Mouse (Mus musculus): ENCODE measurements around the gene Pla2g2e.
"Not testable (repeated sequence)": the region's sequence is repeated elsewhere in the genome, so short reads cannot be mapped to it uniquely, and the experiment has no call there.

Gene Pla2g2e

GRCm38 (mm10) chr4:138877731-138878130 is at the start of gene Pla2g2e:
Gene Pla2g2e (plus strand): TSS chr4:138877942.
- DNase-seq (ENCODE audit: low spot score in 2 of 2): no peak

DNA sequence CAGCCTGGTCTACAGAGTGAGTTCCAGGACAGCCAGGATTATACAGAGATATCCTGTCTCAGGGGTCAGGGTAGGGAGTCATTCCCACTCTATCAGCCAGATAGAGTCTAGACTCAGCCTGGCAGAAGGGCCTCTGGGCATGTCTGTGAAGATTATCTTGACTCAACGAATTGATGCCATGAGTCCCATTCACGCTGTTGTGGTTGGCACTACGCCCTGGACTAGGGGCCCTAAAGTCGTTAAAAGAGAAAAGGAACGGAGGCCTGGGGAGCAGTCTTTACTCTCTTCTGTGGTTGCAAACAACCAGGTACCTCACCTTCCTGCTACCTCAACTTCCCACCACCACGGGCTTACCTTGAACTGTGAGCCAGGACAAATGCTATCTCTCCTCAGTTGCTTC is 37.9 kb upstream of the Pla2g2e start:
- DNase-seq (ENCODE audit: low spot score in 2 of 2): no peak

DNA sequence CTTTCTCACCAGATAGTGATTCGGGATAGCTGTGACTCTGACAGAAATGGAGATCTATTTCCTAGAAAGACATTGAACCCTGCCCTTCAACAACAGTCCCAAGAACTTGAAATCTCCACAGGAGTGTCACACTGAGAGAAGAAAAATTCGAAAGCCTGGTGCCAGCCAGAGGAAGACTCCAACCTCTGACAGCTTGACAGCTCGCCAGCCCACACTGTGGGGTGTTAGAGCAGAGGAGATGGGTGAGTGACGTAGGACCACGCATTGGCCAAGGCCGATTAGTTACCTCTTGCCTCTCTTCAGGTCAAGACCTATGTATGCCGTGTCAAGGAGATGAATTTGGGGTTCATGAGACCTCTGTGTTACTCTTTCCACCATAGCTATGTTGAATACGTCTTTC is 37.0 kb upstream of the Pla2g2e start:
- no peak for DNase-seq (ENCODE audit: low spot score in 2 of 2)

GRCm38 (mm10) chr4:138841386-138841785 is 36.4 kb upstream of the Pla2g2e start:
- peak in 1 of 2 experiments; percentile 71 for DNase-seq (ENCODE audit: low spot score in 2 of 2)

DNA sequence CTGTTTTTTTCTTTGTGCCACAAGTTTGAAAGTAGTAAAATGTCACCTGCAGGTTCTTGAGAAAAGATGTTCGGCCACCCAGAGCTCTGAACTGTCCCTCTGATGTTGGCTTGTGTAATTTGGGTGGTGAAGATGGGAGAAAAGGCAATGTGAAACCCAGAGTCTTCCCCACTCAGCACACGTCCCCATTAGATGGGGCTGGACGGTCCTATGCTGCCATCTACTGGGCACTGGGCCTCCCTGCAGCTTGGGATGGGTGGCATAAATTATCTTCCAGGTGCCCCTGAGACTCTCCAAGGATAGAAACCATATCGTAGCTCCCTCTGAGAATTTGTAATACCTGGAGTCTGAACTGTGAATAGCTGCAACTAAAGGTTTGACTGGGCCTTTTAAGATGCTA is 26.3 kb upstream of the Pla2g2e start:
- peak; percentile 70 to 83 for DNase-seq (ENCODE audit: low spot score in 2 of 2)

GRCm38 (mm10) chr4:138852961-138853360 is 24.8 kb upstream of the Pla2g2e start:
- no peak for DNase-seq (ENCODE audit: low spot score in 2 of 2)

DNA sequence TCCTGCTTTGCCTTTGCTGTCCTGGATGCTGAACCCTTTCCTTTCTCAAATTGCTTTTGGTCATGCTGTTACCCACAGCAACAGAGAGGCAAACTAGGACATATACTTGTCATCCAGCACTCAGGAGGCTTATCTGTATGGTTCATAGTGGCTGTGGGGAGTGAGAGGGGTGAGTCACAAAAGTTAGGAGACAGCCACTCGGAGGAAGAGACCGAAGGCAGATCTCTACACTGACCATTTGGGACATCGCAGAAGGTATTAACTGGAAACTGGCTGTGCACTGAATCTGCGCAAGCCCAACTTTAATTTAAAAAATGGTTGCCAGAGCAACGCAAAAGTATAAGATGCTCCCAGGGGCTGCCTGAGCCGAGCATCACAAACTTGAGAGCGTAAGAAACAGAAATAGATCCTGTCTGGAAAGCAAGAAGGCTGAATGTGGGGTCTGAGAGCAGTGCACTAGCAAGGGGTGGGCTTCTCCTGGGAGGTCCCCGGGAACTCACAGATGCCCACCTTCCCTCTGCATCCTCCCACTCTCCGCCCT is 22.6 kb upstream of the Pla2g2e start:
- DNase-seq (ENCODE audit: low spot score in 2 of 2): no peak

DNA sequence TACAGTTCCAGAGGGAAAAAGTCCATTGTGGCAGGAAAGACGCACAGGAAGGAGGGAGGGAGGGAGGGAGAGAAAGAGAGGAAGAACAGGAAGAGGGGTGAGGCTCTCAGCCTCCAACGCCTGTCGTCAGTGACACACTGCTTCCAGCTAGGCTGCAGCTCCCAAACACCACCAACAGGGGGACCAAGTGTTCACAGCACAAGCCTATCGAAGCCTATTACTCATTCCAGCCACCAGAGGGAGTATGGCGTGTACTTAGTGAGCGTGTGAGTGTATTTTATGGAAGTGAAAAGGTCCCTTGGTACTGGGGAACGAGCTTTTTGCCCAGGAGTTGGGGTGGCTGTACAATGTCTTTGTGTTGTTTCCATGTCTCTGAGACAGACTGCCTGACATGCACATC is 21.3 kb upstream of the Pla2g2e start:
- peak in 1 of 2 experiments; percentile 76 for DNase-seq (ENCODE audit: low spot score in 2 of 2)

DNA sequence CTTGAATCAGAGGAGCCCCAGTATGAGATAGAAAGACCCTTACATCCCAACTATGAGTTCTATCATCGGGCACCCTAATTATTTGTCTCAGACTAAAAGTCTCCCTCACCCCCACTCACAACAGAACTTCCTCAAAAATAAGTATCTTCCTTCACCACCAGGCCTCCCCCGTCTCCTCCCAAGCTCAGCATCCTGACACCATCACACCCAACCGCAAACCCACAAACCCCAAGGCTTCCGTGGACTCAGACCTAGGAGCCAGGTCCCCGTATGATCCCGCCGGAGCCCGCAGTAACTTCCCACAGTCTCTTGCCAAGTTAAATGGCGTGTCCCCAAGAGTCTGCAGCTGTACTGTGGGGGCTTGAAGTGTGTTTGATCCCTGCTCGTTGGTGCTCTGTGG is 20.2 kb upstream of the Pla2g2e start:
- DNase-seq (ENCODE audit: low spot score in 2 of 2): no peak

GRCm38 (mm10) chr4:138858446-138858845 is 19.3 kb upstream of the Pla2g2e start:
- no peak for DNase-seq (ENCODE audit: low spot score in 2 of 2)

GRCm38 (mm10) chr4:138859245-138859644 is 18.5 kb upstream of the Pla2g2e start:
- DNase-seq (ENCODE audit: low spot score in 2 of 2): peak in 1 of 2 experiments; percentile 46

GRCm38 (mm10) chr4:138859728-138860127 is 18.0 kb upstream of the Pla2g2e start:
- peak; percentile 78 to 89 for DNase-seq (ENCODE audit: low spot score in 2 of 2)

GRCm38 (mm10) chr4:138863344-138863998 is 14.3 kb upstream of the Pla2g2e start, which contains the start of gene Pla2g5:
Gene Pla2g5 (minus strand): TSS chr4:138863482.
- DNase-seq (ENCODE audit: low spot score in 2 of 2): no peak

- DNase-seq (ENCODE audit: low spot score in 2 of 2): no peak
These were observed 12.7 kb upstream of the Pla2g2e start for GRCm38 (mm10) chr4:138865092-138865491.

DNA sequence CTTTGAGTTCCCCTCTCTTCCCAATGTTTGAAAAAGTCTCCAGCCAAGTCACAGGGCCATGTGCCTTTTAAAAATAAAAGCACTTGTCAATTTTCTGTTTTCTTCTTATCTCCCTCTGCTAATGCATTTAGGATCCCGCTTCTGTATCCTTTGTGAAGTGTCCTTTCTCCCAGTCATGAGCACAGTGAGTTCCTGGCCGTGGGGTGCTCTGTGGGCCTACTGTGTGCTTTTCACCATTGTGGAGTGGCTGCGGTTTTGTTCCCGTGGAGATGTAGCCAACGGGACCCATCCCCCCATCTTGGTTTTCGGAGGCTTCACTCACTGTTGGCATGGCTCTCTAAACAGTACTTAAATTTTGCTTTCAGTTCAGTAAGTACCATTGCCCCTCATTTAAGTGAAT is 11.8 kb upstream of the Pla2g2e start:
- DNase-seq (ENCODE audit: low spot score in 2 of 2): no peak

DNA sequence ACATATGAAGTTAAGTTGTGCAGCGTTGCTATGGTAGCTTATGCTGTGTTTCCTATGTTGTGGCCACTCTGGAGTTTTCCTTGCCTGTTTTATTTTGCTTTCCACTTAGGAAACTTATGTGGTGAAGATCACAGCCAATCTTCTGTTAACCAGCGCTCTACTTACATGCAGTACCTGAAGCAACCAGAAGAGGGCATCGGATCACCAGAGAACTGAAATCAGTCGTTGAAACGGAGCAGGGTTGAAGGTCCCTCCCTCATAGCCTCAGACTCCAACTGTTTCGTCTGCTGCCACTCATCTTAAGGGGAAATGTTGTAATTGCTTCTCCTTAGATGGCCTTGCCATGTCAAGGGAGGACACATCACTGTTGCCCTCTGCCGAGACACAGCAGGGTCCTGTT is 11.3 kb upstream of the Pla2g2e start:
- DNase-seq (ENCODE audit: low spot score in 2 of 2): peak in 1 of 2 experiments; percentile 84

DNA sequence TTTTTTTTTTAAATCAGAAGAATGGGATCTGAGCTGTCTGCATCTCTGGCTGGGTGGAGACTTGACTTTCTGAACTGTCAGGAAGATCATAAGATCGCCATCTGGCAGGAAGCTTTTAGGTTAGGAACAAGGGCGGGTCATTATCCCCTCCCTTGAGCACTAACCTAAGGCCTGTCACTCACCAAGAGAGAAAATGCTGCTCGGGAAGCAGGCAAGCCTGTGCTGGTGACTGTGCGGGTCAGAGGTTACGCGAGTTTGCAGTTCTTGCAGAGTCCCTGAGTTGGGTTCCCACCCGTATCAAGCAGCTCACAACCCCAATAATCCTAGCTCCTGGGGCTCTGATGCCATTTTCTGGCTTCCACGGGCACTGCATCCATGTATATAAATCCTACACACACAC is 9.1 kb upstream of the Pla2g2e start:
- DNase-seq (ENCODE audit: low spot score in 2 of 2): no peak

GRCm38 (mm10) chr4:138873864-138874263 is 3.9 kb upstream of the Pla2g2e start, which contains the start of gene Gm13030:
Gene Gm13030 (minus strand): TSS chr4:138873964.
- DNase-seq (ENCODE audit: low spot score in 2 of 2): no peak

DNA sequence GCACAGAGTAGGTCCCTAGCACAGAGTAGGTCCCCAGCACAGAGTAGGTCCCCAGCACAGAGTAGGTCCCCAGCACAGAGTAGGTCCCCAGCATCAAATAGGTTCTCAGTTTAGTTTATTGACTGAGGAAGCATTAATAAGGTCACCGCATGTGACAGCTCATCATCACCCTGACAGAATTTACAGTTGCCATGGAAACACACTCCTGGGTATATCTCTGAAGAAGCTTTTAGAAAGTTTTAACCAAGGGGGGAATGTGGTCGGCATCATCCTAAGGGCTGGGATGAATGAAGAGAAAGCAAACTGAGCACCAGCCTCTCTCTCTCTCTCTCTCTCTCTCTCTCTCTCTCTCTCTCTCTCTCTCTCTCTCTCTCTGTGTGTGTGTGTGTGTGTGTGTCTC is 2.5 kb upstream of the Pla2g2e start:
- DNase-seq (ENCODE audit: low spot score in 2 of 2): not testable (repeated sequence)

DNA sequence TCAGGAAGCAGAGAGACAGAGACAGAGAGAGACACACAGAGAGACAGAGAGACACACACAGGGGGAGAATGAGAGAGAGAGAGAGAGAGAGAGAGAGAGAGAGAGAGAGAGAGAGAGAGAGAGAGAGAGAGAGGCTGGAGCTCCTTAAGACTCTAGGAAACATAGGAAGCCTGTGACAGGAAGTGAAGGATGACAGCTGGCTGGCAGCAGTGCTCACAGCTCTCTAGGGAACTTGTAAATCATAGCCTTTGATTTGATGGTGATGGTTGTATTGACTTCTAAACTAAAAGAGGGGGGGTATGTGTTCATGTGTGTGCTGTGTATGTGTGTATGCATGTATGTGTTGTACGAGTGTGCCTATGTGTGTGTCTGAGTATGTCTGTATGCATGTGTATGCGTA is 1.8 kb upstream of the Pla2g2e start:
- no peak for DNase-seq (ENCODE audit: low spot score in 2 of 2)

- no peak for DNase-seq (ENCODE audit: low spot score in 2 of 2)
These were observed 1.0 kb downstream of the Pla2g2e start for GRCm38 (mm10) chr4:138878783-138879182.

DNA sequence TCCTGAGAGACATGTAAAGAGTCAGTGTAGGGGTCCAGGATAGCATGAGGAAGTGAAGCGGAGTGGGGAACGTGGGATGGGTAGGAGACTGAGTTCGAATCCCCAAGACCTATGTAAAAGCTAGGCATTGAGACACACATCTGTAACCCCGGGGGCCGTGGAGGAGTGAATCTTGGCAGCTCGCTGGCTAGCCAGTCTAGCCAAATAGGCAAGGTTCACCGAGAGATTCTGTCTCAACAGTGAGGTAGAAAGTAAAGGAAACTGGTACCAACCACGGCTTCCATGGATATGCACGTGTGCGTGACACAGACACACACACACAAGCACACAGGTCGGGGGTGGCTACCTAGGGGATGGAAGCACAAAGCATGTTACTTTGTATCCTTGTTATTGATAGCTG is 2.1 kb downstream of the Pla2g2e start:
- no peak for DNase-seq (ENCODE audit: low spot score in 2 of 2)

- DNase-seq (ENCODE audit: low spot score in 2 of 2): no peak
These were observed 3.3 kb downstream of the Pla2g2e start for GRCm38 (mm10) chr4:138880811-138881584.

Measured in cerebellum, postnatal 4 days (tissue).